In the genomic region with DNA sequence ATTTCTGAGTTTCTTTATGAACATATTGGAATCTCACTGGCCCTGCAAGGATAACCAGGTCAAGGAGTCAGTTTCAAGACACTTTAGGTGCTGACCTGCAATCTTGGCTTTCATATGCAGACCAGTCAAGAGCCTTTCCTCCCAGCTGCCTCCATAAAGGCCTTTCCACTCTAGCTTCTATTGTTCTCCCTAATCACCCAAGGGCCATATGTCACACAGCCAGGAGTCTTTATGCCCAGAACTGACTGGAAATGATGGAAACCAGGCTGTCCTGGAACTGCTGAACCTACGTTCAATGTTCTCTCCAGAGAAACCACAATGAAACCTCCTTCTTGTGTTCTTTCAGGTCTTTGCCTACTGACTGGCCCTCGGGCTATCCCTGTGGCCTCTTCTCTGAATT, we compare ENCODE assay signal across 20 mouse cellular contexts.
DNase-seq lines count a peak whose midpoint lies in the region; ATAC-seq and TF ChIP-seq lines count a peak whose summit lies in the region.
"Had no signal": no experiment of that assay in that cellular context is flagged by ENCODE, and none has a peak within 500 bp of the region (broad histone marks: within the 10 kb centered on the region; RNA-seq: fewer than 3 reads in every experiment).

No protein-coding gene starts in this region.

- H3K9me3 ChIP-seq in hindbrain, embryonic 11.5 days (ENCODE audit: control insufficient read depth, low read length) = no peaks in the 10 kb centered on the region
- H3K9me3 ChIP-seq in hindbrain, embryonic 14.5 days (ENCODE audit: control insufficient read depth, low read length) = no peaks in the 10 kb centered on the region
- H3K9me3 ChIP-seq in midbrain, embryonic 11.5 days (ENCODE audit: control insufficient read depth, low read length) = no peaks in the 10 kb centered on the region
- H3K9me3 ChIP-seq in neural tube, embryonic 13.5 days = no peaks in the 10 kb centered on the region
- H3K9me3 ChIP-seq: embryonic facial prominence, embryonic 15.5 days; hindbrain, embryonic 15.5 days had no signal

- H3K4me1 ChIP-seq in hindbrain, embryonic 11.5 days (replicated peaks; ENCODE audit: control insufficient read depth, insufficient read depth, low read length) = no peaks in the 10 kb centered on the region
- H3K4me1 ChIP-seq in hindbrain, embryonic 14.5 days (replicated peaks; ENCODE audit: control insufficient read depth, insufficient read depth, low read length) = peaks cover 20% of the 10 kb centered on the region
- H3K4me1 ChIP-seq in midbrain, embryonic 11.5 days (ENCODE audit: control insufficient read depth, insufficient read depth, low read length) = peaks cover under 1% of the 10 kb centered on the region; the same call in 1 of the 2 replicates
- peaks cover 26% of the 10 kb centered on the region for H3K4me1 ChIP-seq in neural tube, embryonic 13.5 days (replicated peaks)
- H3K4me1 ChIP-seq: embryonic facial prominence, embryonic 15.5 days had no signal

- no peaks in the 10 kb centered on the region for H3K36me3 ChIP-seq in hindbrain, embryonic 11.5 days (ENCODE audit: control insufficient read depth, insufficient read depth, low read length)
- H3K36me3 ChIP-seq in hindbrain, embryonic 14.5 days (replicated peaks; ENCODE audit: control insufficient read depth, insufficient read depth) = no peaks in the 10 kb centered on the region
- no peaks in the 10 kb centered on the region for H3K36me3 ChIP-seq in midbrain, embryonic 11.5 days (ENCODE audit: control insufficient read depth, insufficient read depth, low read length)
- H3K36me3 ChIP-seq in neural tube, embryonic 13.5 days = no peaks in the 10 kb centered on the region
- H3K36me3 ChIP-seq: embryonic facial prominence, embryonic 15.5 days; hindbrain, embryonic 15.5 days had no signal

- H3K27ac ChIP-seq in hindbrain, embryonic 11.5 days (ENCODE audit: low read depth, low read length) = peak overlapping the region; percentile 76
- H3K27ac ChIP-seq in hindbrain, embryonic 14.5 days = no peak overlapping the region
- H3K27ac ChIP-seq in midbrain, embryonic 11.5 days (ENCODE audit: low read depth, low read length) = peak overlapping the region; percentile 53; the same call in 1 of the 2 replicates
- peak overlapping the region; percentile 61 for H3K27ac ChIP-seq in neural tube, embryonic 13.5 days (replicated peaks)
- no peak overlapping the region for H3K27ac ChIP-seq in left cerebral cortex, adult 2 months
- H3K27ac ChIP-seq: embryonic facial prominence, embryonic 15.5 days; kidney, postnatal 0 days; liver, embryonic 14.5 days; macrophage had no signal

- H3K27me3 ChIP-seq in hindbrain, embryonic 11.5 days (ENCODE audit: control insufficient read depth, insufficient read depth, low read length) = no peaks in the 10 kb centered on the region
- H3K27me3 ChIP-seq in hindbrain, embryonic 14.5 days (ENCODE audit: control insufficient read depth, insufficient read depth, low read length) = no peaks in the 10 kb centered on the region
- H3K27me3 ChIP-seq in midbrain, embryonic 11.5 days (ENCODE audit: control insufficient read depth, insufficient read depth, low read length) = no peaks in the 10 kb centered on the region
- H3K27me3 ChIP-seq in neural tube, embryonic 13.5 days = no peaks in the 10 kb centered on the region
- H3K27me3 ChIP-seq: embryonic facial prominence, embryonic 15.5 days; hindbrain, embryonic 15.5 days; Patski had no signal

- no peak overlapping the region for H3K4me2 ChIP-seq in hindbrain, embryonic 11.5 days (replicated peaks; ENCODE audit: low read depth, low read length)
- no peak overlapping the region for H3K4me2 ChIP-seq in hindbrain, embryonic 14.5 days (replicated peaks)
- no peak overlapping the region for H3K4me2 ChIP-seq in midbrain, embryonic 11.5 days
- no peak overlapping the region for H3K4me2 ChIP-seq in neural tube, embryonic 13.5 days
- H3K4me2 ChIP-seq: embryonic facial prominence, embryonic 15.5 days; hindbrain, embryonic 15.5 days had no signal

- H3K4me3 ChIP-seq in hindbrain, embryonic 11.5 days (ENCODE audit: low read depth, low read length) = no peak overlapping the region
- no peak overlapping the region for H3K4me3 ChIP-seq in hindbrain, embryonic 14.5 days (replicated peaks; ENCODE audit: low read length)
- H3K4me3 ChIP-seq in midbrain, embryonic 11.5 days (ENCODE audit: low read depth, low read length) = no peak overlapping the region
- H3K4me3 ChIP-seq in neural tube, embryonic 13.5 days = no peak overlapping the region
- H3K4me3 ChIP-seq in left cerebral cortex, adult 2 months = no peak overlapping the region
- H3K4me3 ChIP-seq: embryonic facial prominence, embryonic 15.5 days; hindbrain, embryonic 15.5 days had no signal

- ATAC-seq in hindbrain, embryonic 11.5 days (ENCODE audit: low FRiP score) = peak; percentile 63
- ATAC-seq in hindbrain, embryonic 14.5 days (ENCODE audit: low FRiP score) = no peak
- ATAC-seq in midbrain, embryonic 11.5 days (ENCODE audit: low FRiP score) = peak; percentile 68
- no peak for ATAC-seq in neural tube, embryonic 13.5 days (ENCODE audit: low read depth)
- ATAC-seq: Patski had no signal

- WGBS in hindbrain, embryonic 11.5 days = 45% methylated on average over 2 of the region's 2 CpGs
- WGBS in hindbrain, embryonic 14.5 days = 32% methylated on average over 2 of the region's 2 CpGs
- 48% methylated on average over 2 of the region's 2 CpGs for WGBS in midbrain, embryonic 11.5 days
- 21% methylated on average over 2 of the region's 2 CpGs for WGBS in neural tube, embryonic 13.5 days

- intact Hi-C loops in left cerebral cortex, adult 2 months (cut with DNase I) = no loop called here

- peak; percentile 39 for DNase-seq in hindbrain, embryonic 11.5 days (ENCODE audit: low spot score)
- no peak for DNase-seq in hindbrain, embryonic 14.5 days (ENCODE audit: low spot score)
- peak; percentile 33 for DNase-seq in R1 (ENCODE audit: low read depth, low spot score)
- no peak for DNase-seq in midbrain, embryonic 11.5 days (ENCODE audit: low spot score, missing footprints)
- DNase-seq in heart, adult 11 months = no peak
- no peak for DNase-seq in left cerebral cortex, adult 2 months (ENCODE audit: extremely low spot score in 1 of 2, low spot score in 2 of 2)
- no peak for DNase-seq in yolk sac, embryonic 10.5 days (ENCODE audit: low spot score)
- DNase-seq: adrenal gland, postnatal 14 days; B cell, adult 2 months; cerebellum, adult 9-11 months; gastrocnemius, postnatal 36 days; kidney, adult 11 months; right cerebral cortex, postnatal 4 days had no signal

- H3K9ac ChIP-seq in hindbrain, embryonic 11.5 days (ENCODE audit: low read depth, low read length) = no peak overlapping the region
- no peak overlapping the region for H3K9ac ChIP-seq in hindbrain, embryonic 14.5 days
- H3K9ac ChIP-seq in midbrain, embryonic 11.5 days (ENCODE audit: low read length) = no peak overlapping the region
- no peak overlapping the region for H3K9ac ChIP-seq in neural tube, embryonic 13.5 days
- H3K9ac ChIP-seq: embryonic facial prominence, embryonic 15.5 days; hindbrain, embryonic 15.5 days; liver, embryonic 14.5 days had no signal

- TF ChIP-seq CTCF in left cerebral cortex, adult 2 months (IDR thresholded peaks at IDR 0.05) = no peak

Comparison
In these comparisons a context has a peak if more than half of its experiments do, and no peak if none do; other contexts are left out.
1. ATAC-seq: peak in hindbrain, embryonic 11.5 days (single experiment) and midbrain, embryonic 11.5 days (single experiment); none in hindbrain, embryonic 14.5 days (single experiment) and neural tube, embryonic 13.5 days (single experiment).
2. DNase-seq: peak in hindbrain, embryonic 11.5 days (single experiment) and R1 (single experiment); none in hindbrain, embryonic 14.5 days (single experiment), midbrain, embryonic 11.5 days (single experiment), heart, adult 11 months (single experiment), left cerebral cortex, adult 2 months (0 of 2) and yolk sac, embryonic 10.5 days (single experiment).
3. H3K27ac ChIP-seq: peak in hindbrain, embryonic 11.5 days (single experiment), midbrain, embryonic 11.5 days (single experiment) and neural tube, embryonic 13.5 days (single experiment); none in hindbrain, embryonic 14.5 days (single experiment) and left cerebral cortex, adult 2 months (single experiment).